Mouse (Mus musculus): ENCODE results near the gene Cetn3. TPM values are rescaled to one million over a fixed set of nuclear protein-coding genes. Genes with fewer than 3 reads are reported as not detected.

Gene Cetn3
- 202 and 213 TPM in 2 replicates for polyA plus RNA-seq (2016; fragmentation: Nextera tagmentation; extraction: Ambion mirVana)

DNA sequence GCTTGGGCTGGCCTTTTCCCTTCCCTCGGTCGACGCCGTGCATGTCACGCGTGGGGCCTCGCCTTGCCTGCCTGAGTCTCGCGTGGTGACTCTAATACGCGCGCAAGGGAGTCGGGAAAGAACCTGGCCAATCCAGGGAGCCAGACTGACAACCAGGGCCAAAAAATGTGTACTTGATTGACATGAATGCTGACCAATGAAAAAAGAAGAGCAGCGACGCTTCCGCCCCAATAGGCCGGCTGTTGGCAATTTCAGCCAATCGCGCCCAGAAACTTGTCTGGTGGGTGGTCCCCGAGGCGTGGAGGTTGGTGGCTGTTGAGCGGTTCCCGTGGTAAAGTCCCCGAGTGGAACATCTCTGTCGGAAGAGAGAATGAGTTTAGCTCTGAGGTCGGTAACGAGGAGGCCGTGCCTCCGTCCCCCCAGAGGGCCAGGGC is at the start of gene Cetn3:
Cetn3 (plus strand) TSS at position 107 of the 434 bp plus-strand sequence.
- H3K27me3 ChIP-seq (ENCODE audit: insufficient read depth, poor library complexity, severe bottlenecking) = no peaks in the 10 kb centered on the region
- no peaks in the 10 kb centered on the region for H3K9me3 ChIP-seq
- peak within 1 kb of the TSS; percentile 99 for H3K27ac ChIP-seq
- under 1% methylated on average over 29 of the region's 29 CpGs for WGBS
- peak within 1 kb of the TSS; percentile 91 for H3K4me3 ChIP-seq
- H3K4me1 ChIP-seq = peaks cover 10% of the 10 kb centered on the region; the same call in 1 of the 2 replicates
- peak; percentile 97 for DNase-seq (ENCODE audit: low spot score)
- peaks cover 19% of the 10 kb centered on the region for H3K36me3 ChIP-seq

GRCm38 (mm10) chr13:81736606-81737005 is 46.3 kb upstream of the Cetn3 start:
- no peak for DNase-seq (ENCODE audit: low spot score)
- 82% methylated on average over 5 of the region's 5 CpGs for WGBS
- Histone ChIP-seq H3K9me3 (no peaks in the 10 kb centered on the region), H3K4me3 (no peak overlapping the region), H3K27ac (no peak overlapping the region), H3K27me3 (ENCODE audit: insufficient read depth, poor library complexity, severe bottlenecking) (no peaks in the 10 kb centered on the region), H3K4me1 (no peaks in the 10 kb centered on the region), H3K36me3 (no peaks in the 10 kb centered on the region)

DNA sequence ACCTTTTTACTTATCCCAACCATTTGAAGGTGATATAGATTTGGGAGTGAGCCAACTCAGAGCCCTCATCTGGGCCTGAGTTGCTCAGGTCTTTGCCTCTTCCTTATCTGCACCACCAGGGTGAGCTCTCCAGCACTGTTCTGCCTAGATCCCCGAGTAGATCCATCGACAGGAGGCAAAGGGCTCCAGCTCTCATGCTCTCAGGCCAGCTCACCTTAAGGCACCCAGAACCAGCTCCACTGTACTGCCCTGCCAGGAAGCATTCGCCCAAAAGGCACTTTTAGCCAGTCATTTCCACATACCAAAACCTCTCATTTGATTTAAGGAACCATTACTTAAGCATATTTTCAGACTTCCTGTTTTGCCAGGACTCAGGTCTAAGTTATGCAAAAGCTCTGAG is 42.0 kb upstream of the Cetn3 start:
- Histone ChIP-seq H3K27ac (no peak overlapping the region), H3K36me3 (no peaks in the 10 kb centered on the region), H3K4me3 (no peak overlapping the region), H3K9me3 (no peaks in the 10 kb centered on the region), H3K27me3 (ENCODE audit: insufficient read depth, poor library complexity, severe bottlenecking) (no peaks in the 10 kb centered on the region), H3K4me1 (peaks cover 8% of the 10 kb centered on the region; the same call in 1 of the 2 replicates)
- no peak for DNase-seq (ENCODE audit: low spot score)
- 46% methylated on average over 3 of the region's 3 CpGs for WGBS

DNA sequence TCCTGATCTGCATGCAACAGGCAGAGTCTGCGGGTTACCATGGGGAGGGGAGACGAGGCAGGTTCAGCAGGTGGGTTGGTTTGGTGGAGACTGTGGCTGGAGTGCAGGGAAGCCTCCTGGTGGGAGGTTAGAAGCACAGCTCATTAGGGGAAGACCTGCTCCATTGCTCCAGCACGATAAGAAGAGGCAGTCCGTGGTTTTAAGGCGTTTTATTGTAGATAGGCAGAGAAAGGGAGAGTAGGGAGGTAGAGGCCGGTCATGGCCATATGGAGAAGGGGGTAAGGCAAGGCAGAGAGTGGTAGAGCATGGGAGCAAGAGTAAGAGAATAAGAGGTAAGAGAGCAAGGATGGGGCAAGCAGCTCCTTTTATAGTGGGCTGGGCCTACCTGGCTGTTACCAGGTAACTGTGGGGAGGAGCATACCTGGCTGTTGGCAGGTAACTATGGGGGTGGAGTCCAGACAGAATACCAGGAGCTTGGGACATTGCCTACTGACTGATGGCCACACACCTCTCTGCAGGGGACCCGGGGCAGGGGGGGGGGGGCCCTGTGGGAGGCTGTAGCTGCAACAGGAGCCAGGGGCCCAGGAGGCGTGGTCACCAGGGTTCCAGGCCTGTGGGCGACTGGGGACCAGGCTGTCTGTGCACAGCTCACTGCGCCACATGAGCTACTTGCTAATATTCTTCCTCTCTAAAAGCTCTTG is 39.3 kb upstream of the Cetn3 start:
- no peaks in the 10 kb centered on the region for H3K36me3 ChIP-seq
- no peak overlapping the region for H3K27ac ChIP-seq
- no peaks in the 10 kb centered on the region for H3K9me3 ChIP-seq
- H3K4me1 ChIP-seq = peaks cover 8% of the 10 kb centered on the region; the same call in 1 of the 2 replicates
- no peak for DNase-seq (ENCODE audit: low spot score)
- 33% methylated on average over 10 of the region's 10 CpGs for WGBS
- H3K4me3 ChIP-seq = no peak overlapping the region
- H3K27me3 ChIP-seq (ENCODE audit: insufficient read depth, poor library complexity, severe bottlenecking) = no peaks in the 10 kb centered on the region

DNA sequence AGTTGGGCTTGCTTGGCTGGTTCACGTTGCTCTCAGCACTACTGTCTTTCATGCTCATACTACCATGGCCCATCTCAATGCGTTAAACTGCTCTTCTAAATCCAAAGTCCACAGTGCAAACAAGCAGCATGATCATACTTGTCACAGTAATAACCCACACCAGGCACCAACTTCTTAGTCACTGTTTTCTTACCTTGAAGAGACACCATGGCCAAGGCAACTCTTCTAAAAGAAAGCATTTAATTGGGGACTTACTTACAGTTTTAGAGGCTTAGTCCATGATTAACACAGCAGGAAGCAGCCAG is 38.8 kb upstream of the Cetn3 start:
- H3K27ac ChIP-seq = no peak overlapping the region
- no peak overlapping the region for H3K4me3 ChIP-seq
- H3K27me3 ChIP-seq (ENCODE audit: insufficient read depth, poor library complexity, severe bottlenecking) = no peaks in the 10 kb centered on the region
- no peaks in the 10 kb centered on the region for H3K9me3 ChIP-seq
- WGBS = 42% methylated on average over 2 of the region's 2 CpGs
- H3K36me3 ChIP-seq = no peaks in the 10 kb centered on the region
- no peak for DNase-seq (ENCODE audit: low spot score)
- H3K4me1 ChIP-seq = peaks cover 8% of the 10 kb centered on the region; the same call in 1 of the 2 replicates

DNA sequence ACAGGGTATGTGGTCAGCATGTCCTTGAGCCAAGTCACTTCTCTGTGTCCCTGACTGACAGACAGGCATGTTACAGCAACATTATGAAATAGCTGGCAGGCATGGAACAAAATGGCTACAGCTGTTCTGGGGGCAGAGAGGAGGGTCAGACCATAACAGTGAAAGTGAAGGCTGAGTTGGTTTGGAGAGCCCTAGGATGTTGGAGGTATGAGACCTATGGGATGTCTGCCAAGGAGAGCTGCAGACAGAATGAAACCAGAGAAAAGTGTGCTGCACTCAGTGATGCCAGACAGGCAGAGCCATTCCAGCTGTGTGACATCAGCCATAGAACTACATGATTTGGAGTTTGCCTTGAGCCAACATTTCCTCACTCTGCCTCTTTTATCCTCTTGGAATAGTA is 28.0 kb upstream of the Cetn3 start:
- Histone ChIP-seq H3K36me3 (no peaks in the 10 kb centered on the region), H3K9me3 (no peaks in the 10 kb centered on the region), H3K4me3 (no peak overlapping the region), H3K27ac (no peak overlapping the region), H3K27me3 (ENCODE audit: insufficient read depth, poor library complexity, severe bottlenecking) (no peaks in the 10 kb centered on the region), H3K4me1 (peaks cover 5% of the 10 kb centered on the region; the same call in 1 of the 2 replicates)
- DNase-seq (ENCODE audit: low spot score) = no peak

DNA sequence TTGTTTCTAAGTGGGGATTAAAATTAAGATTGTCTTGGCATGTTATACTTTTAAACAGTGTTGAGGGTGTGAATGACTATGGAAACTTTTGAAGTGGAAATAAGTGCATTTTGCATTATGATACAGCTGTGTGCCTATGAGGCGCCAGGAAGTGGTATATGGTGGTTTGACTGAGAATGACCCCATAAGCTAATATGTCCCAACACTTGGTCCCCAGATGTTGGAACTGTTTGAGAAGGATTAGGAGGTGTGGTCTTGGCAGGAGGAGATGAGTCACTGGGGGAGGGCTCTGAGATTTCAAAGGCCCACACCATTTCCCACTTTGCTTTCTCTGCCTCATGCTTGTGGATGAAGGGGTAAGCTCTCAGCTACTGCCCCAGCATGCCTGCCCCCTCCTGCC is 27.6 kb upstream of the Cetn3 start:
- no peak overlapping the region for H3K27ac ChIP-seq
- no peaks in the 10 kb centered on the region for H3K27me3 ChIP-seq (ENCODE audit: insufficient read depth, poor library complexity, severe bottlenecking)
- 90% methylated on average over 1 of the region's 1 CpGs for WGBS
- H3K9me3 ChIP-seq = no peaks in the 10 kb centered on the region
- H3K4me3 ChIP-seq = no peak overlapping the region
- H3K4me1 ChIP-seq = peaks cover 5% of the 10 kb centered on the region; the same call in 1 of the 2 replicates
- DNase-seq (ENCODE audit: low spot score) = no peak
- no peaks in the 10 kb centered on the region for H3K36me3 ChIP-seq

- Histone ChIP-seq H3K27ac (no peak overlapping the region), H3K9me3 (no peaks in the 10 kb centered on the region), H3K36me3 (no peaks in the 10 kb centered on the region), H3K4me1 (peaks cover 5% of the 10 kb centered on the region; the same call in 1 of the 2 replicates), H3K4me3 (no peak overlapping the region), H3K27me3 (ENCODE audit: insufficient read depth, poor library complexity, severe bottlenecking) (no peaks in the 10 kb centered on the region)
- WGBS = 66% methylated on average over 5 of the region's 5 CpGs
- no peak for DNase-seq (ENCODE audit: low spot score)
Observed at GRCm38 (mm10) chr13:81757058-81757660, 25.7 kb upstream of the Cetn3 start.

- H3K4me1 ChIP-seq = peaks cover 11% of the 10 kb centered on the region
- DNase-seq (ENCODE audit: low spot score) = no peak
- no peaks in the 10 kb centered on the region for H3K27me3 ChIP-seq (ENCODE audit: insufficient read depth, poor library complexity, severe bottlenecking)
- no peak overlapping the region for H3K4me3 ChIP-seq
- no peaks in the 10 kb centered on the region for H3K36me3 ChIP-seq
- H3K9me3 ChIP-seq = no peaks in the 10 kb centered on the region
- WGBS = 23% methylated on average over 3 of the region's 3 CpGs
- no peak overlapping the region for H3K27ac ChIP-seq
Observed at GRCm38 (mm10) chr13:81760379-81760778, 22.5 kb upstream of the Cetn3 start.

DNA sequence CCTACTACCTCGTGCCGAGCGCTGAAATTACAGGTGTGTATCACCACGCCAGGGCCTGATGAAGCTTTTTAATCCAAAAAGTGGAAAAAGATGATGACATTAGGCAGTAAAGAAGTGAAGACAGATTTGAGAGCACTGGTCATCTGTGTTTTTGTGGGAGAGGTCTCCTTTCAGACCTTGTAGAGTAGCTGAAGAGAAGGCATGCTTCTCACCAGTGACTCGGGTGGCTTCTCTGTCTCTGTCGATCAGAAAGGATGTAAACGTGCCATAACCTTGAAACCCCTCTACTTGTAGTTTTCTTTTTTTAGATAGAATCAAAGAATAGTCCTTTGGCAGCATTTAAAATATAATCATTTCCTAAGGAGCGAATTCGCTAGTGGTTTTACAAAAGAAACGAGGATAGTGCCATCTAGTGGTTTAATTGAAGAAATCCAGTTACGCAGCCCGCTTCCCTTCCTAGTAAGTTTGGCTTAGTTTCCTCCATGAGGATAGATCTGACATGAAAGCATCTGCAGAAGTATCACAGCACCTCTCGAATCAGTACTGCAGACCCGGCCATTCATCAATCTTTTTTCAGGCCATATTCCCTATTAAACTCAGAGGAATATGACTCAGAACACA is 21.2 kb upstream of the Cetn3 start:
- H3K4me1 ChIP-seq = peaks cover 11% of the 10 kb centered on the region
- 30% methylated on average over 14 of the region's 14 CpGs for WGBS

DNA sequence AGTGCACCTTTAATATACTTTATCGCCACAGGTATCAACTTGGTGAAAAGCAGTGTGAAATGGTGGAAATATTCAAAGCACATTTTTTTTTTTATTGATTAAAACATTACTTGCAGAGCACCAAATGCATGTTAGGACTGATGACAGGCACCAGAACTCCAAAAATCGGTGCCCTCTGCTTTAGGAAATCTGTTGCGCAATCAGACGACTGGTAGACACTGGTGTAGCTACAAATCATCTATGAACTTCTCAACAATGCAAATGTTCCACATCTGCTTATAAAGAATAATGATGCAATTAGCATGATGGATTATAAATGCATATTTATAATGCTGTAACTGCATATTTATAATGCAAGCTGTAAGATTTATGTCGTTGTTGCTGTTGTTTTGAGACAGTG is 18.7 kb upstream of the Cetn3 start:
- WGBS = 85% methylated on average over 5 of the region's 5 CpGs
- no peak for DNase-seq (ENCODE audit: low spot score)
- no peak overlapping the region for H3K27ac ChIP-seq

More for the DNA sequence above, 21.2 kb upstream of the Cetn3 start:
- no peak overlapping the region for H3K27ac ChIP-seq
- H3K27me3 ChIP-seq (ENCODE audit: insufficient read depth, poor library complexity, severe bottlenecking) = no peaks in the 10 kb centered on the region
- no peaks in the 10 kb centered on the region for H3K36me3 ChIP-seq
- H3K9me3 ChIP-seq = no peaks in the 10 kb centered on the region
- no peak overlapping the region for H3K4me3 ChIP-seq
- no peak for DNase-seq (ENCODE audit: low spot score)

GRCm38 (mm10) chr13:81767038-81767659 is 15.7 kb upstream of the Cetn3 start:
- no peak for DNase-seq (ENCODE audit: low spot score)
- Histone ChIP-seq H3K9me3 (no peaks in the 10 kb centered on the region), H3K27me3 (ENCODE audit: insufficient read depth, poor library complexity, severe bottlenecking) (no peaks in the 10 kb centered on the region), H3K4me3 (no peak overlapping the region), H3K36me3 (no peaks in the 10 kb centered on the region), H3K4me1 (peaks cover 6% of the 10 kb centered on the region), H3K27ac (no peak overlapping the region)
- 80% methylated on average over 7 of the region's 7 CpGs for WGBS

More for the DNA sequence above, 18.7 kb upstream of the Cetn3 start:
- no peaks in the 10 kb centered on the region for H3K9me3 ChIP-seq
- no peak overlapping the region for H3K4me3 ChIP-seq
- H3K36me3 ChIP-seq = no peaks in the 10 kb centered on the region
- H3K27me3 ChIP-seq (ENCODE audit: insufficient read depth, poor library complexity, severe bottlenecking) = no peaks in the 10 kb centered on the region
- peaks cover 6% of the 10 kb centered on the region for H3K4me1 ChIP-seq

GRCm38 (mm10) chr13:81776217-81776616 is 6.7 kb upstream of the Cetn3 start:
- Histone ChIP-seq H3K36me3 (no peaks in the 10 kb centered on the region), H3K9me3 (no peaks in the 10 kb centered on the region), H3K27ac (no peak overlapping the region), H3K4me3 (no peak overlapping the region), H3K27me3 (ENCODE audit: insufficient read depth, poor library complexity, severe bottlenecking) (no peaks in the 10 kb centered on the region), H3K4me1 (0 out of 2 replicates have a peak, but pooled peaks cover 4% of the 10 kb centered on the region)
- DNase-seq (ENCODE audit: low spot score) = no peak
- 81% methylated on average over 3 of the region's 3 CpGs for WGBS

All from heart, embryonic 10.5 days (tissue).